Mouse (Mus musculus) kidney, adult 2 months (tissue): ENCODE results near the gene Fam160a2. TPM values are rescaled to one million over a fixed set of nuclear protein-coding genes. Genes with fewer than 3 reads are reported as not detected.

Experiments used
- DNase-seq: peaks from one replicate; pipeline ENCODE4 v3.0.0; 2021
- H3K27ac ChIP-seq: fragments of 200-500 bp; 2 replicates; pipeline ENCODE4 v1.5.1; 2012; ENCODE audit warnings: low read depth, low read length, control low read depth, inconsistent platforms; ENCODE audit not compliant: insufficient read depth
- H3K27me3 ChIP-seq: fragments of 200-500 bp; replicated peaks from 2 replicates; pipeline ENCODE4 v1.6.1; 2012; ENCODE audit warnings: mild to moderate bottlenecking, moderate library complexity, low read length, inconsistent platforms; ENCODE audit not compliant: control insufficient read depth, insufficient read depth
- H3K36me3 ChIP-seq: fragments of 200-500 bp; 2 replicates; pipeline ENCODE4 v1.6.1; 2012; ENCODE audit warnings: mild to moderate bottlenecking, moderate library complexity, low read length, inconsistent platforms; ENCODE audit not compliant: control insufficient read depth, insufficient read depth
- H3K4me1 ChIP-seq: fragments of 200-500 bp; 2 replicates; pipeline ENCODE4 v1.6.1; 2011; ENCODE audit warnings: low read length; ENCODE audit not compliant: control insufficient read depth, insufficient read depth
- H3K4me3 ChIP-seq: fragments of 200-500 bp; 2 replicates; pipeline ENCODE4 v1.5.1; 2011; ENCODE audit warnings: mild to moderate bottlenecking, low read depth, low read length, control low read depth; ENCODE audit not compliant: insufficient read depth
- CTCF ChIP-seq: fragments of 200-500 bp; conservative IDR thresholded peaks from 2 replicates; pipeline ENCODE4 v1.5.1; 2011; ENCODE audit warnings: low read depth, mild to moderate bottlenecking, control low read depth, low read length, moderate library complexity, mixed read lengths; ENCODE audit not compliant: insufficient read depth, insufficient read length
- POLR2A ChIP-seq: fragments of 200-500 bp; IDR thresholded peaks from one replicate; pipeline ENCODE4 v1.6.1; 2011; ENCODE audit warnings: low read depth, low read length, control low read depth
- WGBS: fragments of 180-500 bp; shearing (Covaris S2); methylation state at CpG from one replicate; pipeline ENCODE4 v1.1.7; 2018; 5-methylcytosine and 5-hydroxymethylcytosine counted together
- polyA plus RNA-seq: library from polyadenylated mRNA; depleted of rRNA; stranded (reverse); fragments of >200 nt; gene quantifications from 2 replicates; pipeline ENCODE4 v1.2.3, GENCODE M21; 2012

The Fam160a2 gene
- polyA plus RNA-seq, 1 experiment: 39.6 TPM

DNA sequence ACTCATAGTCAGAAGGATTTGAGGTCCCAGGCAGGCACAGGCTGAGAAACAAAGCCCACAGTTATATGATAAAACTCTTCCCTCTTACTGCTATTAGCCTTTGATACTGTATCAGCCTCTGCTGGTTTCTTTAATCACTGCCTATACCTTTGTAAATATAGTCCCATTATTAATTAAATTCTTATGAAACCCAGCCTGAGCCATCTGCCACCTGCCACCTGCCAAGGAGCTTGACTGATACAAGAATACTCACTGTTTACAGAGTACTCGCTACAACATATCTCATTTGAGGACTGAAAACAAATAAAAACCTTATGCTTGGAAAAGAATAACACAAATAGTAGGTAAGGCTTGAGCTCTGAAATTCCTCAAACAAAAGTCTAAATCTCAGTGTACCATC is 5.2 kb downstream of the Fam160a2 start:
- no peak for TF ChIP-seq CTCF
- no peak for TF ChIP-seq POLR2A
- Histone ChIP-seq H3K36me3 (no peaks in the 10 kb centered on the region; the same call in none of the 2 replicates), H3K27me3 (no peaks in the 10 kb centered on the region), H3K4me3 (no peak overlapping the region), H3K27ac (no peak overlapping the region), H3K4me1 (peaks cover 12% of the 10 kb centered on the region; the same call in 1 of the 2 replicates)
- no peak for DNase-seq
- 93% methylated on average over 1 of the region's 1 CpGs for WGBS

DNA sequence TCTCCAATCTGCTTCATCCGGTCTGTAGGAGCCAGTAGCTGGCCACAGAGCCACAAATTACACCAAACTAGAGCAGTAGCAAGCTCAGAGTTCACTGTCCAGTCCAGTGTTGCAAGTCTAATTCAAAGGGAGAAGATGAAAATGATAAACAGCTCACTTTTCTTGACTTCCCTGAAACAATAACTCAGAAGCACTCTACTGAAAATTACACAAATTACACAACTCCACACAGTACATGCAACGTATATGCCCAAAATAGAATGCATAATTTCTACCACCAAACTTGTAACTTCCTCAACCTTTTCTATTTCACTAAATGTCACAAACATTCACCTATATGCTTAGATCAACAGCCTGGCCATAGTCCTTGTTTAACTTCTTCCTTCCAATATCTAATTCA is 9.6 kb downstream of the Fam160a2 start:
- H3K4me1 ChIP-seq: peaks cover 6% of the 10 kb centered on the region; the same call in 1 of the 2 replicates
- no peaks in the 10 kb centered on the region for H3K27me3 ChIP-seq
- 78% methylated on average over 2 of the region's 2 CpGs for WGBS
- H3K27ac ChIP-seq: no peak overlapping the region
- TF ChIP-seq CTCF (no peak), POLR2A (no peak)
- no peak overlapping the region for H3K4me3 ChIP-seq
- H3K36me3 ChIP-seq: peaks cover 2% of the 10 kb centered on the region
- no peak for DNase-seq

DNA sequence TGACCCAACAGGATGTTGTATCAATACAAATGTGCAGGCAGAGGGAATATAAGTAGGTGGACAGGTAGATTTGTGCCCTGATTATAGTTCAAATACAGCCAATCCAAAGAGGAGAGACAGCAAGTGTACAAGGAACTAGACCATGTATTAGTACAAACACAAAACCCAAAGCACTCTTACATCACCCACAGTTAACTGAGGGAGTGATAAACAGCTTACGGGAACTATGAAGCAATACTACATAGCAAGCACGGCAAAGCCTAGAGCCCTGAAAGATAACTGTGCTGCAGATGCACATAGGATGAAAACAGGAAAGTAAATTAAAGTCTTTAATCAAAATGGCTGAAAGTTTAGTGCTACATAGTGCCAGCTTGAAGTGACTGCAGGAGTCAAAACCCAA is 12.2 kb downstream of the Fam160a2 start:
- Histone ChIP-seq H3K27me3 (no peaks in the 10 kb centered on the region), H3K36me3 (peaks cover 11% of the 10 kb centered on the region), H3K4me1 (no peaks in the 10 kb centered on the region), H3K27ac (no peak overlapping the region), H3K4me3 (no peak overlapping the region)
- WGBS: 96% methylated on average over 2 of the region's 2 CpGs
- no peak for TF ChIP-seq CTCF
- no peak for TF ChIP-seq POLR2A
- no peak for DNase-seq

DNA sequence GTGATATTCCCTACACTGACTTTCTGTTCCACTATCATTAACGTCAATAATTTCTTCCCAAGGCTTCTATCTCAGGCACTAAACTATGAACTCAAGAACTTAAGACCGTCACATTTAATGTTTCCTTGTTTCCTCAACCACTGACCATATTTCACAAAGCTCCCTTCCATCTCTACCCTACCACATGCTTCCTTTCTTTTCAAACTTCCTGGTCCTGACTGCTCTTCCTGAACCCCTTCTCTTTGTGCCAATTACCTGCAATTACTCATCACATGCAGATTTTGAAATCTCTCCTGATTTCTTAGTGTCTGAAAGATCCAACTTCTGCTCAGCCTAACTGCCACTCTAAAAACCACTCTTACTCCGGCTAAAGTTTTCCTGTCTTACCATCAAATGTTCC is 19.5 kb downstream of the Fam160a2 start:
- Histone ChIP-seq H3K27me3 (no peaks in the 10 kb centered on the region), H3K4me1 (no peaks in the 10 kb centered on the region), H3K4me3 (no peak overlapping the region), H3K27ac (no peak overlapping the region), H3K36me3 (peaks cover 29% of the 10 kb centered on the region)
- DNase-seq: no peak
- TF ChIP-seq CTCF (no peak), POLR2A (no peak)
- 95% methylated on average over 3 of the region's 3 CpGs for WGBS

DNA sequence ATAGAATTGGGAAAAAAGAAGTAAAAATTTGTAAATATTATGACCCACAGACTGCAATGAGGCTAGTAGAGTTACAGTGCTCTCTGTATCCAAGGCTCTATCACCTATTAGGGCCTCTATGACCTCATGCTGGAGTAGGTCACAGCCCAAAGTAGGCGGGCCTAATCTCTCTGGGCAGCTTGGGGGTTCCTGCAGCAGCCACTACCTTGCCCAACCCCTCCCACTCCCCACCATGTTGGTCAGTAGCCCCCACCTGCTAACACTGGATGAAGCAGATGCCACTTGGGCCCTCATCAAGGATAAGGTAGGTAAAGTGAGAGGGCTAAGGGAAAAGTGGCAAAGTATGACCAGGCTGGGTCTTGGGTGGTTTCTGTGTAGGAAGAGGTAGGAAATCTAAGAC is 25.0 kb downstream of the Fam160a2 start, which contains the start of gene Gm5901:
Gm5901 (plus strand) TSS at position 173 of the 400 bp plus-strand sequence.
- no peak within 1 kb of the TSS for H3K27ac ChIP-seq
- no peak for DNase-seq
- peaks cover 16% of the 10 kb centered on the region for H3K36me3 ChIP-seq
- H3K4me3 ChIP-seq: no peak within 1 kb of the TSS
- TF ChIP-seq CTCF (no peak), POLR2A (no peak)
- 92% methylated on average over 1 of the region's 1 CpGs for WGBS
- H3K4me1 ChIP-seq: no peaks in the 10 kb centered on the region
- no peaks in the 10 kb centered on the region for H3K27me3 ChIP-seq

DNA sequence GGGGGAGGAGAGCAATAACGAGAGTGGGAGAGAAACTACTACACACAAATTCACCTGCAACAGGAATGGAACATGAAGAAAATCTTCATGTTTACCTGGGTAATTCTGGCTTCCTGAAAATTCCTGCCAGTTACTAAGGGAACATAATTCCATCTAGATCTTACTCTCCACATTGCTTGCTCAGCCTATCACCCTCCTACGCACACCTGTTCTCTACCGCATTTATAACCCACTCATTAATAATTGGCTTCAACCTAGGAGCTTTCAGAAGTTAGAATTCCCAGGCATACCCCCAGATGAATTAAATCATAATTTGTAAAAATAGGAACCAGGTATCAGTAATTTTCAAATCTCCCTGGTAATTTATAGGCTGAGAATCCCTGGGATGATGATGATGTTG is 25.9 kb downstream of the Fam160a2 start:
- DNase-seq: no peak
- Histone ChIP-seq H3K4me1 (no peaks in the 10 kb centered on the region), H3K27ac (no peak overlapping the region), H3K36me3 (peaks cover 10% of the 10 kb centered on the region), H3K4me3 (no peak overlapping the region), H3K27me3 (no peaks in the 10 kb centered on the region)
- TF ChIP-seq CTCF: no peak
- TF ChIP-seq POLR2A: no peak
- 94% methylated on average over 3 of the region's 3 CpGs for WGBS

DNA sequence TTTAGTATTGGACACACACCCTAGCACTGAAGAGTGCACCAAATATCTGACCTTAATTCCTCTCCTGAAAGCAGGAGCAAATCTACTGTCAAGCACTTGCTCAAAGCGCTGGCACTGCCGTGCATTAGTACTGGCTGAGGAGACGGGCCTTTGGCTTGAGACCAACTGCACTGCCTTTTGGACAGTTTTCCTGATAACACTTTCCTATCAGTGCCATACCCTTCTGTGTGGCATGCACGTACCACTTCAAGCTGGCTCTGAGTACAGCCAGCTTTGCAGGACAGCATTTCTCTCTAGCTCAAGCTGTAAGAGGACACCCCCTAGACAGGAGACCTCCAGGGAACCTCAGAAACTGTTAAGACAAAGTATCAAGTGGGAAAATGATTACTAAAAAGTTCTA is 26.3 kb downstream of the Fam160a2 start:
- peaks cover 6% of the 10 kb centered on the region for H3K36me3 ChIP-seq
- no peaks in the 10 kb centered on the region for H3K27me3 ChIP-seq
- no peak overlapping the region for H3K4me3 ChIP-seq
- no peak for TF ChIP-seq POLR2A
- no peak for TF ChIP-seq CTCF
- 86% methylated on average over 4 of the region's 4 CpGs for WGBS
- no peak for DNase-seq
- H3K27ac ChIP-seq: no peak overlapping the region
- H3K4me1 ChIP-seq: no peaks in the 10 kb centered on the region
